Mouse (Mus musculus) macrophage (primary cell): ENCODE data around the gene Elovl5. TPM values are rescaled to one million over a fixed set of nuclear protein-coding genes. Genes with fewer than 3 reads are reported as not detected.

Experiments used
- H3K27ac ChIP-seq: fragments of 350-480 bp; formaldehyde crosslinking; 2 replicates; pipeline ENCODE4 v1.9.0; 2021
- H3K36me3 ChIP-seq: fragments of 350-480 bp; formaldehyde crosslinking; 2 replicates; pipeline ENCODE4 v1.9.0; 2021; ENCODE audit errors: inconsistent target
- H3K4me3 ChIP-seq: fragments of 350-480 bp; formaldehyde crosslinking; 2 replicates; pipeline ENCODE4 v1.9.0; 2021; ENCODE audit errors: inconsistent target
- H3K79me2 ChIP-seq: fragments of 350-480 bp; formaldehyde crosslinking; 2 replicates; pipeline ENCODE4 v1.9.0; 2021; ENCODE audit errors: inconsistent target
- WGBS: methylation state at CpG from one replicate; pipeline ENCODE4 v1.1.7; 2026; ENCODE audit warnings: inconsistent platforms; ENCODE audit not compliant: missing documents; 5-methylcytosine and 5-hydroxymethylcytosine counted together
- polyA plus RNA-seq: library from polyadenylated mRNA; stranded (reverse); fragments of 250-400 nt; gene quantifications from 3 replicates; pipeline ENCODE4 v1.2.4, GENCODE M21; 2018; ENCODE audit warnings: inconsistent platforms
- total RNA-seq, 78 experiments: library from RNA; depleted of rRNA; stranded (reverse); fragments of 250-400 nt; gene quantifications; 1 replicate in 9 of 78; 2 replicates in 24 of 78; 3 replicates in 43 of 78; 4 replicates in 2 of 78; pipeline ENCODE4 v1.2.4; 2018; ENCODE audit warnings: inconsistent platforms in 56 of 78

Gene Elovl5
- total RNA-seq (2018; cell fraction: chromatin; rRNA removed), result 10 to 100 TPM in 20 of 26 experiments, 1 to 10 TPM in 6; 3.0 to 49.2 (median 12.9) TPM
- total RNA-seq (2018; cell fraction: cytosol; rRNA removed), result 10 to 100 TPM; 45.7 to 71.4 (median 58.8) TPM
- total RNA-seq (2018; cell fraction: nucleus; rRNA removed), result 10 to 100 TPM; 11.3 to 81.3 (median 49.1) TPM
- 48.8 to 74.3 TPM (median 57.9 TPM) in 3 replicates for polyA plus RNA-seq

- H3K4me3 ChIP-seq, result peak within 1 kb of the TSS; percentile 62
- no peaks in the 10 kb centered on the region for H3K36me3 ChIP-seq
- under 1% methylated on average over 37 of the region's 42 CpGs for WGBS
- H3K79me2 ChIP-seq, result peaks cover 50% of the 10 kb centered on the region
- peak within 1 kb of the TSS; percentile 63 for H3K27ac ChIP-seq
Observed at GRCm38 (mm10) chr9:77917074-77917621, at the start of gene Elovl5. TSS of gene Elovl5 (plus strand) at chr9:77917364.

DNA sequence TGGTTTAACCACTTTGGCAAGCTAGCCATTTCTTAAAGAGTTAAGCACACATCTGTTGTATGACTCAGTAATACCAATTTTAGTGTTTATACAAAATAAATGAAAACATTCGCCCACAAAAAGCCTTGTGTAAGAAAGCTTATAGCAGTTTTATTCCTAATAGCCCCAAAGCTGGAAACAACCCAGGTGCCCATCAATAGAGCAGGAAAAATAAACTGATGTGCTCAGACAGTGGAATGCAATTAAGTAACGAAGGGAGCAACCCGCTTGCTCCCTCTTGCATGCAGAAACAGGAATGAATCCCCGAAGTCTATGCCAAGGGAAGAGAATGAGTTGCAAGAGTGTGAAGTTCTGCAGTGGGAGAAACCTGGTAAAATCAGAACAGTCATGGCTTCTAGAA, 25.7 kb upstream of the Elovl5 start:
- Histone ChIP-seq H3K36me3 (no peaks in the 10 kb centered on the region), H3K27ac (no peak overlapping the region), H3K79me2 (no peaks in the 10 kb centered on the region), H3K4me3 (no peak overlapping the region)
- WGBS, result 92% methylated on average over 4 of the region's 4 CpGs

DNA sequence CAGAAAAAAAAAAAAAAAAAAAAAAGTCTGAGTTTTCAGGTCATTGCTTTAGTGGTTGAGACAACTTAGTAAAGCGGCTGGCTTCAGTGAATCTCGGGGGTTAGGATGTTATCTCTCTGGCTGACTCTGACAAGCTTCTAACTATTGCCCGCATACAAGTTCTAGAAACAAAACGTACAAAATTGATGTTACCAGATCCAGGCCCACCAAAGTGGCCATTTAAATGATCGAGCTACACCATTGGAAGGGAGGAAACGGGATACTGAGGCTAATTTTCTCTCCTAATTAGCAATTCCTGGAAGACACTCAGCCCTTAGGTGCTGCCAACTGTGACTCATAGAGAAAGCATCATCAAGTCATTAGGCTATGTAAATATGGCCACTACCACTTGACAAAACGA, 18.6 kb upstream of the Elovl5 start:
- 90% methylated on average over 7 of the region's 7 CpGs for WGBS
- Histone ChIP-seq H3K27ac (no peak overlapping the region), H3K4me3 (no peak overlapping the region), H3K36me3 (no peaks in the 10 kb centered on the region), H3K79me2 (no peaks in the 10 kb centered on the region)

DNA sequence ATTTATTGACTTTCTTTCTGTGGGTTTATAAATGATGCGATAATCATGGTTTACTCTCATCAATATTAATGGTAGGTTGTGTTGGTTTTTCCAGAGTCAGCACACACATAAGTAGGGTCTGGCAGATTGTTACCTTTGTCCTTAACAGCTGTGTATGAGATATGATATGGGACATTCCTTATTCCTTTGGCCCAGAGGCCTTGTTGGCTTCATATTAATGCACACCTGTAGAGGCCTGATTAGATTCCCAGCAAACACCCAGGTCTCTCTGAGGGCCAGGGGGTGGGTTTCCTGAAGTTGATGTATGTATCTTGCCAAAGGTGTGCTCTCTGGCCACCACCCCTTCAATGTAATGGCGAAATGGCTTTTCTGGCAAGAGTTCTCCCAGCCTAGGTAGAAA, 13.0 kb upstream of the Elovl5 start:
- Histone ChIP-seq H3K36me3 (no peaks in the 10 kb centered on the region), H3K4me3 (no peak overlapping the region), H3K79me2 (no peaks in the 10 kb centered on the region), H3K27ac (no peak overlapping the region)
- 100% methylated on average over 2 of the region's 2 CpGs for WGBS

- Histone ChIP-seq H3K27ac (peak overlapping the region; percentile 87), H3K36me3 (no peaks in the 10 kb centered on the region), H3K79me2 (peaks cover 6% of the 10 kb centered on the region; the same call in 1 of the 2 replicates), H3K4me3 (peak overlapping the region; percentile 35)
- WGBS, result 73% methylated on average over 10 of the region's 10 CpGs
Observed at GRCm38 (mm10) chr9:77909572-77910269, 7.4 kb upstream of the Elovl5 start.

DNA sequence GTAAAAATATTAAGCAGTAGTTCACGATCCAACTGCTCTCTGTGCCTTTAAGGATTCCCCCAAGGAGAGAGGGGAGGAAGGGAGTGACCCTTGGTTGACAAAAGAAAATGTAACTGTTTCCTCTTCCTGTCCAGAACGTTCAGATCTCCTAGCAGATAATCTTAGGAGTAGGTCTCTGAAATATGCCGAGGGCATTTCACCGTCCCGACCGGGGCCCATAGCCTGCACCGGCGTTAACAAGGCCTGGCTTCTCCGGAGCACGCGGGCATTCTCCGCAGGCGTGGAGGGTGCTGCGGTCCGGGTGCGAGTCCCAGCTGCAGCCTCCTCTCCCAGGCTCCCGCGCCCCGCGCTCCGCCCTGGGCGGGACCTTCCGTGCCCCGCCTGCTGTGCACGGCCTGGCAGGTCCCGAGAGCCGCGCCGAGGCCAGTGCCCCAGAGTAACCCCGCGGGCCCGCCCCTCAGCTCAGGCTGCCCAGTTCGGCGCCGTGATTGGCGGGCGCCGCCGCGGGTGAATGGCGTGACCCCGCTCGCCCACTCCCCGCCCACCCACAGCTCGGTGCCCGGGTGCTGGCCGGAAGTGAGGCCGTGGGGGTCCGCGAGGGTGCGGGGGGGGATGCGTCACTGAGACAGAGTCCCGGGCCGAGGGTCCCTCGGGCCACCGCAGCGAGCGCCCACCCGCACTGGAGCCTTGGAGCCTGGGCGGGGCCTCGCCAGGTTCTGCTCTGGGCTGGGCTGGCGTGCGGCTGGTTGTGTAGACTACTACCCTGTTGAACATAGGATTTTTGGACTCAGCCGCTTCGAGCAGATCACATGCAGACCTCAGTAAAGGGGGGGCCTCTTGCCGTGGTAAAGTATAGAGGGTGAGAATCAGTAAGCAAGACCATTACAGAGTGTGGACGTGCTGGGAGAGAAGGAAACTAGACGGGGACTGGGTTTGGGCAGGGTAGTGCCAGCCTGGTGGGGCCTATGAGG, 6.6 kb upstream of the Elovl5 start:
- H3K79me2 ChIP-seq, result peaks cover 6% of the 10 kb centered on the region; the same call in 1 of the 2 replicates
- 0% methylated on average over 68 of the region's 68 CpGs for WGBS

DNA sequence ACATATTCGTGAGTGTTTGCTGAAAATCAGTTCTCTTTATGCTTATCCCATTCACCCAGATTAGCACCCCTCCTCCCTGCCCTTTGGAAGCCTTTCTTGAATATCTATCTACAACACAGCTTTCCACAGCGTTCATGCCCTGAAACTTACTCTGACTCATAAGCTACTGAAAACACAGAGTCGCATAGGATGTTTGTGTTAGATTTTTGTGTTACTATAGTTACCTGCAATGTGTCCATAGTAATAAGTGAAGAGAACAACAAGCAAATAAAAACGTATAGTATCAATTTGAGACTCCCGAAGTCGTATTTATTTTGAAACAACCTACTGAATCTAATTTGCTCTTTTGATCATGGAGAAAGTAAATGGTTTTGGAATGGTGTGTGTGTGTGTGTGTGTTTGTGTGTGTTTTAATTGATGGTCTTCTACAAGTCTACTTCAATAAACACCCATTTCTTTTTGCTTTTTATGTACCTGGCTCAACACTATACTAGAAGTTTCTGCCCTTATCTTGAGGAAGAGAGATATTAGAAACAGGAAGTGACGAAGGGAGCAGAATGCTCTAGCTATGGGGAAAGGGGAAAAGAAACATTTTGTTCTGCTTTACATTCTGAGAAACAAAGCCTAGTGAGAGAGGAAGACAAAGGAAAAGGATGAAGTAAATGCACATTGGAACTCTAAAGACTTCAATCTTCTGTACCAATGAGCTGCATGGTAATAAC, 5.5 kb upstream of the Elovl5 start:
- Histone ChIP-seq H3K27ac (peak overlapping the region; percentile 99), H3K36me3 (no peaks in the 10 kb centered on the region), H3K4me3 (peak overlapping the region; percentile 75), H3K79me2 (peaks cover 6% of the 10 kb centered on the region; the same call in 1 of the 2 replicates)
- 15% methylated on average over 7 of the region's 7 CpGs for WGBS

More for the DNA sequence above, 6.6 kb upstream of the Elovl5 start:
- H3K27ac ChIP-seq, result peak overlapping the region; percentile 99
- H3K36me3 ChIP-seq, result no peaks in the 10 kb centered on the region
- peak overlapping the region; percentile 75 for H3K4me3 ChIP-seq

GRCm38 (mm10) chr9:77912246-77912645, 4.9 kb upstream of the Elovl5 start:
- peak overlapping the region; percentile 75; the same call in 1 of the 2 replicates for H3K4me3 ChIP-seq

DNA sequence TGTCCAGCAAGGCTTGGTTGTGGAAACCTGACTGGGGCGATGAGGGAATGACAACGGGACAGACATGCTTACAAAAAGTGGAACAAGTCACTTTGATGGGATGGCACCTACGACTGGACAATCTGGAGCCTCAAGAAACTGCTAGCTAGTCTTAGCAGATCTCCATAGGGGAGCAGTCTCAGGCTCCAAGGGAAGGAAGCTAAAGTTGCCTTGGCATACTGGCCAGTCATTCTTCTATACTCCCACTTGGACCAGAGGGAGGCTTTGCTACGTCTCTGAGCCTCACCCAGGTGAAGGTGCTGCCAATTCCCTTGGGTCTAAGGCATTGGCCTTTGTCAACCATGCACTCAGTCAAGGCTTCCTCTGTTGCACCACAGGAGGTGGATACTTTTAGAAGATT, 2.5 kb upstream of the Elovl5 start:
- no peaks in the 10 kb centered on the region for H3K36me3 ChIP-seq
- H3K79me2 ChIP-seq, result peaks cover 26% of the 10 kb centered on the region
- no peak overlapping the region for H3K4me3 ChIP-seq
- whole genome bisulfite sequencing, result 86% methylated on average over 4 of the region's 4 CpGs
- no peak overlapping the region for H3K27ac ChIP-seq

More at GRCm38 (mm10) chr9:77912246-77912645, 4.9 kb upstream of the Elovl5 start:
- Histone ChIP-seq H3K36me3 (no peaks in the 10 kb centered on the region), H3K27ac (peak overlapping the region; percentile 99), H3K79me2 (peaks cover 6% of the 10 kb centered on the region; the same call in 1 of the 2 replicates)
- 70% methylated on average over 6 of the region's 6 CpGs for WGBS

- Histone ChIP-seq H3K79me2 (peaks cover 38% of the 10 kb centered on the region), H3K4me3 (no peak overlapping the region), H3K27ac (no peak overlapping the region), H3K36me3 (no peaks in the 10 kb centered on the region)
- WGBS, result 98% methylated on average over 4 of the region's 4 CpGs
Observed at GRCm38 (mm10) chr9:77915791-77916190, 1.4 kb upstream of the Elovl5 start.

DNA sequence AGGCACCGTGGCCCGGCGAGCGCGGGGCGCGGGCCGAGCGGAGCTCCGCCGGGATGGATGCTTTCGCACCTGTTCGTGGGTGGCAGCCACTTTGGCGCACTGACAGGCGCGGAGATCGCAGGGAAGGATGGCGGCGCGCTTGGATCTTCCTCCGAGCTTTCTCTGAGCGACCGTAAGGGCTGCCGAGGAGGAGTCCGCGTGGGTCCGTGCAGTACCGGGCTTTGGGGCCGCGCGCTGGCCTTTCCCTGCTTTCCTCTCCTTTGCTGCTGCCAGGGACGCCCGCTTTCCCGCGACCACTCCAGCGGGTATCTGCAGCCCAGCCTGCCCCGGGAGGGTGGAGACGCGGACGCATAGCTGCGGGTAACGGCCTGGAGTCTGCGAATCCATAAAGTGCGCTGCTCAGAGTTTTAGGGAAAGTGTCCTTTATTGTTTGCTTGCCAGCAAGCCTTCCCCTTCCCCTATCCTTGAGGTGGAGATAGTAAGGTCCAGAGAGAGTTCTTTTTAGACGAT, 513 bp downstream of the Elovl5 start:
- peak overlapping the region; percentile 27 for H3K27ac ChIP-seq
- WGBS, result 0% methylated on average over 23 of the region's 45 CpGs

DNA sequence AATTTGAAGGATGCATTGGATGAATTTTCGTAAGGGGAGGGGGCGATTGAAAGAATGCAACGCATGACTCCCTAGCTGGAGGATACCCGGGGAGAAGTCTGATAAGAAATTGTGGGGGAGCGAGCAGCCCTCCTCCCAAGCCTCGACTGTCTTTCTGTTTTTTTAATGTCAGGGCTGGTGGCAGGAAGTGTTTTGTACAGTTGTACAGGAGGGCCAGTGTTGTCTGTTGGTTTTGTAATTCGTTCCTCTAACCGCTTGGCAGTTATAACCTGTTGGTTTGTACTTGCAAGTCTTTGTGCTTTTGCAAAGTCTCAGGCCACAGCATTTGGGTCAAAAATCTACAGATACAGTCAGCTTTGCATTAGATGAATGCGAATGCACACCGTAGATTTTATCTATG, 1.0 kb downstream of the Elovl5 start:
- H3K4me3 ChIP-seq, result peak overlapping the region; percentile 62
- peaks cover 55% of the 10 kb centered on the region for H3K79me2 ChIP-seq
- H3K27ac ChIP-seq, result peak overlapping the region; percentile 27
- H3K36me3 ChIP-seq, result no peaks in the 10 kb centered on the region
- 6% methylated on average over 10 of the region's 10 CpGs for WGBS

More for the DNA sequence above, 513 bp downstream of the Elovl5 start:
- Histone ChIP-seq H3K4me3 (peak overlapping the region; percentile 62), H3K79me2 (peaks cover 51% of the 10 kb centered on the region), H3K36me3 (no peaks in the 10 kb centered on the region)

DNA sequence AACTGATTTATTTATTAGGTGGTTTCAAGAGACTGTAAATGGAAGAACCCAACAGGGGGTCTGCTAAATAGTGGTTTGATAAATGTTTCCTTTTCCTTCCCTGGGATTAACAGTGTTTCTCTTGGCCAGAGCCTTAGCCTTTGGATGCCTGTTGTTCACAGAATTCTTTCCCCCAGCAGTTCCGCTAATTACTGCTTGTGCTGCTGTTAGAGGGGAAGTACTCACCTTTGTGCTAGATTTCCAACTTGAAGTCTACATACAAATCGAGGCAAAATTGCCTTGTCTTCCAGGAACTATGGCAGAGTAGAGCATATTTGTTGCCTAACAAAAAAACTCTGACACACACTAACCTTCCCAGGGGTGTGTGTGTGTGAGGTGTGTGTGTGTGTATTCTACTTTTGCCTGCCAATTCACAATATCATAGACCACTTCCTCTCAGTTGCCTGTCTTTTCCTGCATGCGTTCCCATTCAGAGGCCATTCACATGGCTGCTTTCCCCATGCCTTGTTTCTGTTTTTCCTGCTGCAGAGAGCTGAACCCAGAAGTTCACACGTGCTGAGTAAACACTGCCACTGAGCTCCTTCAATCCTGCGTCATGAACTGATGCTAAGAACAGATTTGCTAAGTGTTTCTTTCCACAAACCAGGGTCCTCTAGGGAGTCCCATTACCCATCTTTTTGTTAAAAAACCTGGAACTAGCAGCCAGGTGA, 2.0 kb downstream of the Elovl5 start:
- 31% methylated on average over 5 of the region's 5 CpGs for WGBS
- Histone ChIP-seq H3K79me2 (peaks cover 64% of the 10 kb centered on the region), H3K27ac (no peak overlapping the region), H3K36me3 (no peaks in the 10 kb centered on the region), H3K4me3 (peak overlapping the region; percentile 62; the same call in 1 of the 2 replicates)
